Mouse (Mus musculus) natural killer cell, adult 2 months (primary cell): Measurements from ENCODE around the gene 2810021J22Rik.
A peak's percentile ranks its signal among the peaks of the same experiment; 100 is the strongest.
"Not testable (repeated sequence)": the region's sequence is repeated elsewhere in the genome, so short reads cannot be mapped to it uniquely, and the experiment has no call there.

Source experiments
- DNase-seq, 2 experiments: peaks; one replicate each; pipeline ENCODE4 v3.0.0; 2022; ENCODE audit warnings: low spot score in 2 of 2

2810021J22Rik gene

GRCm38 (mm10) chr11:58867039-58867953 is at the start of gene 2810021J22Rik:
Gene 2810021J22Rik (plus strand): TSS chr11:58867216.
- DNase-seq = peak; percentile 87 to 89

- DNase-seq = not testable (repeated sequence)
Observed at GRCm38 (mm10) chr11:58828937-58829336, 38.1 kb upstream of the 2810021J22Rik start, which contains the start of gene Olfr312. Gene Olfr312 (plus strand): TSS chr11:58829237.

DNA sequence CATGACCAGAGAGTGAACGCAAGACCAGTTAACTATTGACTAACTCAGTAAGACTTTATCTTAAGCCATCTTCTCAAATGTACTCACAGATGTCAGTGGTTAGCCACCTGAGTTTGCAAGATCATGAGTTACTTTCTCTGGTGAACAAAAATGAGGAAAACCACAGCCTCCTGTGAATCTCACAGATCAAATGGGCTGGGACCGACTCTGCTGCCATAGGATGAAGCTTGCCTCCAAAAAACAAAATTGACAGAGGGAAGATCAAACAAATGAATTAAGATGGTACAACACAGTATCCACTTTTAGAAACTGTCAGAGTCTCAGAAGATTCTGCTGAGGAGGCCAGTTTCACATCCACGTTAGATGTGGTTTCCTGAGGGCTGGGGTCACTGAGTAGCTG is 37.3 kb upstream of the 2810021J22Rik start:
- no peak for DNase-seq

- not testable (repeated sequence) for DNase-seq
Observed at GRCm38 (mm10) chr11:58832541-58832940, 34.5 kb upstream of the 2810021J22Rik start.

DNA sequence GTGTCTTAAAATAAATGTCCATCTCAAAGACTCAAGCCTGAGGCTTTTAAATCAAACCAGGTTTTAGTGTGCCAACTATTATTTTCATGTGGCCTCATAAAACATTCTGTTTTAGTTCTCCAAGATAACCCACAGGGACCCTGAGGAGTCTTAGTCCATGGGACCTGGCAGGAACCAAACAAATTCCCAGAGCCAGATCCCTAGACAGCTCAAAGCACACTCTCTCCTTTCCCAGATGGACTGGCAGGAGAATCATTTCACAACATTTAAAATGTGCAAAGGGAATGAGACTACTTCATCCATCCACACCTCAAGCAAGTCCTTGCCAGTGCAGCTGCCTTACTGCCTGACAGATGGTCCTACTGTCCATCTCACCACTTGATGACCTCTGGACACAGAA is 28.1 kb upstream of the 2810021J22Rik start, which contains the start of gene Olfr311:
Gene Olfr311, plus strand, starts transcription at position 301 of the 400 bp plus-strand sequence.
- not testable (repeated sequence) for DNase-seq

- peak; percentile 87 to 92 for DNase-seq
Observed at GRCm38 (mm10) chr11:58846919-58847461, 20.0 kb upstream of the 2810021J22Rik start, which contains the start of gene Gm12258. Gene Gm12258 (plus strand): TSS chr11:58847158.

GRCm38 (mm10) chr11:58847636-58848035 is 19.4 kb upstream of the 2810021J22Rik start:
- no peak for DNase-seq

GRCm38 (mm10) chr11:58849731-58850130 is 17.3 kb upstream of the 2810021J22Rik start:
- DNase-seq = no peak

DNA sequence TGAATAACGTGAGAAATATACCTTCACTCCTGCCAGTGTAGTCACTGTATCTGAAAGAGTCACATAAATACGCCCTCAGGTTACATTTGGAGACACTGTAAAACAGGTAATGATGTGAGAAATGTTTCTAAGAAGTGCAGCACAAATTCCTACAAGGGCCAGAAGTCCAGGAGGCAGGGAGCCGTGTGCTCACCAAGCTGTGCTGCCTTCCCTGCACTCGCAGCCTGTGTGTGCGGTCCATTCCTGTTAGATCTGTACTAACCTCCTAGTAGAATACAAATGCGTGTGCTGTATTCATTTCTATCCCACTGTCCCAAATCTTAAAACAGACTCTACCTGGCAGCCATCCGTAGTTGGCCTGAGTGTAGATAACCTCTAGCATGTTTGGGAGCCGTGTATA is 6.3 kb upstream of the 2810021J22Rik start:
- DNase-seq = no peak

DNA sequence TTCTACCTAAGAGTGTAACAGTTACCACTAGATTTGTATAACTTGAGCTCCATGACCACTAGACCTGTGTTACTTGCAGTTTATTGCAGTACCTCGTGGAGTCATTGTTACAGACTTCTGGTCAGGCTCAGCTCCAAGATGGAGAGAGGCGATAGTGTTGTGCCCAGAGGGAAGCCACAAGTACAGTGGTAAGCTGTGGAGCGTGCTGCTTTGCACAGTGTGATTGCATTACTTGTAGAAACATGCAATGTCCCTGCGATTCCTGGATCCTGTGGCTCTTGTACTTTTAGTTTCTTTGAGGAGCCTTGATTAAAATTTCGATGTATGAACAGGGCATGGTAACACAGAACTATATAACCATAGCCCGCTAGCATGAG is 926 bp downstream of the 2810021J22Rik start:
- DNase-seq = no peak

- DNase-seq = no peak
Observed at GRCm38 (mm10) chr11:58870961-58871360, 3.9 kb downstream of the 2810021J22Rik start.

- no peak for DNase-seq
Observed at GRCm38 (mm10) chr11:58883756-58884155, 16.7 kb downstream of the 2810021J22Rik start.

GRCm38 (mm10) chr11:58890511-58890910 is 23.5 kb downstream of the 2810021J22Rik start:
- no peak for DNase-seq

DNA sequence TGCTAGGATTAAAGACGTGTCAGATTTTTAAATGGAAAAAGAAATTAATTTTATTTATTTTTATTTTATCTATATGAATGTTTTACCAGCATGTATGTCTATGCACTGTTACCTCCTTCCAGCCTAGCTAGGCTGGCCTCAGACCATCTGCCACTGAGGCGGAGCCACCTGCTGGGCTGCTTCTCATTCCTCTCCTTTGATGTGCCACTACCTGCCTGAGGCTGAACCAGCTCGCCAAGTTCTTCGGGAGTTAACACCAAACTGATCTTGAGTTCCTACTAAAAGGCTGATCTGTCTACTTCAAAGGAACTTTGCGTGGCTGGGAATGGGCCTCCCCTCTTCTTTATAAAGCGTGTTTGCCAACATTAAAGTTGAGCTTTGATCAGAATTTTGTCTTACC is 27.4 kb downstream of the 2810021J22Rik start:
- no peak for DNase-seq

DNA sequence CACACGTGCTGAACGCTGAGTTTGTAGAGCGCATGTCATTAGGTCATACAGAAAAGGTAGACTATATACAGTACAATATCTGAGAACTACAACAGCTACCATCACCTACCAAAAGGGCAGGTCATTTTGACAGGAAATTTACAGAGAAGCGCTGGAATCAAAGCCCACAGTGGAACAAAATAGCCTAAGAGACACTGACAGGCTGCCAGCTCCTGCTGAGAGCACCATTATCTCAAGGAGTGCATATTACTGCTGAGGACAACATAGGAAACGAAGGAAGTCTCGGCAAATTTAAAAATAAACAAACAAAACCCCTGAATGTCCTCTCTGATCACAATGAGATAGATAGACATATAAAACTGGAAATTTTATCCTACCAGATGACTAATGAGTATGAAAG is 30.5 kb downstream of the 2810021J22Rik start:
- DNase-seq = no peak

GRCm38 (mm10) chr11:58901080-58901479 is 34.1 kb downstream of the 2810021J22Rik start:
- DNase-seq = no peak

- DNase-seq = peak; percentile 95 to 97
Observed at GRCm38 (mm10) chr11:58903511-58904409, 36.7 kb downstream of the 2810021J22Rik start, which contains the start of gene Zfp39. Gene Zfp39 (minus strand): TSS chr11:58904225.

GRCm38 (mm10) chr11:58904410-58904718 is 37.3 kb downstream of the 2810021J22Rik start:
- no peak for DNase-seq

GRCm38 (mm10) chr11:58904838-58905237 is 37.8 kb downstream of the 2810021J22Rik start:
- peak in 1 of 2 experiments; percentile 31 for DNase-seq

DNA sequence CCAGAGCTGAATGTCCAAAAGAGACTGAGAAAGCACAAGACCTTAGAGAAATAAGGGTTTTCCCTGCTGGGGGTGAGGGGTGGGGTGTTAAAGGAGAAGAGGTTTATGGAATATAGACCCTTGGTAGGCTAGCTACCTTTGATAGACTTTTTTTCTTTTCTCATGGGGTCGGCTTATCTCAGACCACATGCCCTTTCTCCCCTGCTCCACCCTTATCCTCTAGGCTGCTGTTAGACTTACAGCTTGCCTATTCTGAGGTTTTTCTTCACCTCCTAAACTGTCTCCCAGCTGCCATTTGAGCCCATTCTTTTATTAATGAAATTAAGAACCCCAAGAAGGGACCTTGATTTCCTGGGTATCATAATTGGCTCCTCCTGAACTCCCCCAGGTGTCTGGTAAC is 46.8 kb downstream of the 2810021J22Rik start:
- DNase-seq = no peak

DNA sequence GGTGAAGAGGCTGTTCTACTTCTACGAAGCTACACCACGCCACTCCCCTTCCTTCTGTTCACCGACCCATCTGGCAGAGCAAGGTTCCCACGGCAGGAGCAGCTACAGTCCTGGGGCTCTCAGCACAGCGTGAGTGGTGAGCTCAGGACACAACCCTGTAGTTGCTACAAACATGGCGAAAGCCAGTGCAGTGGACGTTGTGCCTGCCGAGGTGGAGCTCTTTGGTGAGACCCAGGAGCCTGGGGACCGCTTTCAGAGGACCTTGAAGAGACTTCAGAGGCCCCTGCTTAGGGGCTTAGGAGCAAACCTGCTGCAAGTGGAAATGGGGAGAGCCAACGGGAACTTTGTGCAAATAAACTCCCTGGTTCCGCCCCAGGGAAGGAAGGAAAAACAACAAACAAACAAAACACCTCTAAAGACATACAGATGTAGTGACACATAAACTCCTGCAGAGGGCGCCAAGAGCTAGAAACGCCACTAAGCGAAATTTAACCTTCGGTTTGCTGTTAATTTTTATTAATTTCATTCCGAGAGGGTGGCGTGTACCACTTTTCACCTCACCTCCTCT is 47.5 kb downstream of the 2810021J22Rik start:
- DNase-seq = peak in 1 of 2 experiments; percentile 23
